Mouse (Mus musculus): ENCODE data around the gene Osbp. TPM values are rescaled to one million over a fixed set of nuclear protein-coding genes. Genes with fewer than 3 reads are reported as not detected.

Gene Osbp
- total RNA-seq, 2 experiments from 2014 or later, result 56.9 to 63.4 TPM

DNA sequence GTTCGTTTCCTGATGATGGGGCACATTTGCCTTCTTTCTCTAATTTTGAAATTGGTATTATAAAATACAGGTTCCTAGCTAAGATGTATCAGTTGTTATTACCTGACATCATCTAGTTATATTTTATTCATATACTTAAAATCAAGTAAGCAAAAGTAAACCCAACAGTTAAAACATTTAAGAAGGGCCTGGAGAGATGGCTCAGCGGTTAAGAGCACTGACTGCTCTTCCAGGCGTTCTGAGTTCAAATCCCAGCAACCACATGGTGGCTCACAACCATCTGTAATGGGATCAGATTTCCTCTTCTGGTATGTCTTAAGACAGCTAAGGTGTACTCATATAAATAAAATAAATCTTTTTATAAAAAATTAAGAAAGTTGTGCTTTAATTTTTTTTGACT lies 22.1 kb downstream of the Osbp start:
- DNase-seq, result no peak

DNA sequence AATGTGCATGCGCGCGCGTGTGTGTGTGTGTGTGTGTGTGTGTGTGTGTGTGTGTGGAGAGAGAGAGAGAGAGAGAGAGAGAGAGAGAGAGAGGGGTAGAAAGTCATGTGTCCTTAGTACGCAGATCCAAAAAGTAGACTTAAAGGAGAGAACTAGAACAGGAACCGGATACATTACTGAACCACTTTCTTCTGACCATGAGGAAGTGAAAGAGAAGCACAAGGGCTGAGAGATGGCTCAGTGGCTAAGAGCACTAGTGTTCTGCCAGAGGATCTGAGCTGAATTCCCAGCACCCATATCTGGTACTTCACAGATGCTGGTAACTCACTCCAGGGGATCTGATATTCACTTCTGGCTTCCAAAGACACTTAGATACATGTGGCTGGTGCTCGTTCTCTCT lies 23.6 kb downstream of the Osbp start:
- DNase-seq, result no peak

DNA sequence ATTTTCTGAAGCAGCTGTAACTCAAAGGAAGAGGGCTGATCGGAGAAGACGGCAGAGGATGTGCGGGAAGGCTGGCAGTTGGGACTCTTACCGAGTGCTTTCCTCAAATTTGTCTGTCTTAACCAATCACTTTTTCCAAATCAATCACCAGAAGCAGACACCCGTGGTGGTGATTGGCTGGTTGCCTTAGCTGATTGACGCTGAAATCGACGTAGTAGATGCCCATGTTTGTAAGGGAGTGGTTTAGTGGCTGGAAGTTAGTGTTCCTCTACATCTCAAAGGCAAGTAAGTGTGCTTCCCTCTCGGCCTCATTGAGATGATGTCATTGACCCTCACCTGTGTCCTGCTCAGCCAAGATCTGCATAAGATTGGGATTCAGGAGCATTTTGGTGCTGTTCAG lies 26.3 kb downstream of the Osbp start:
- no peak for DNase-seq

DNA sequence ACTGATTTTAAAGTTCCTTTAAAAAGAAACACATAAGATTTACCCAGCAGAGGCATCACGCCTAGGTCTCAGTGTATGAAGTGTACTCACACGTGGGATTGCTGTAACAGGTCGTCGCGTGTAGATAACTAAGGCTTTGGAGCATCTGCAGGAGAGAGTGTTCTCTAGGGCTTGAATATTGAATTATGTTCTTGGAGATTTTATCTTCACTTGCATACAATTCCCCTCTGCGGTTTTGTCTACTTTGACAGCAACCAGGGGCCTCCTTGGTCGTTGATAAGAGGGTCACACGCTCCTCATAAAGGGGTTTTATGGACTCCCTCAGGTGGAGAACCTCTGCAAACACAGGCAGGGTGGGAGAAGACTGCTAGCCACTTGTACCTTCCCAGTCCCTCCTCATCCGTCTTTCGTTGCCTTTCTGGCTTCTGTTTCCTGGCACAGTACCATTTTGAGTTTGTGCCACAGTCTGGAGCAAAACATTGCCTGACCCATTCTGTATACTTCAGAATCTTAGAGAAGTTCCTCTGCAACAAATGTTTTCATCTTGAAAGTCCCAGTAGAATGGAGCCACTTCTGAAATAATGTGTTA lies 26.8 kb downstream of the Osbp start:
- no peak for DNase-seq

DNA sequence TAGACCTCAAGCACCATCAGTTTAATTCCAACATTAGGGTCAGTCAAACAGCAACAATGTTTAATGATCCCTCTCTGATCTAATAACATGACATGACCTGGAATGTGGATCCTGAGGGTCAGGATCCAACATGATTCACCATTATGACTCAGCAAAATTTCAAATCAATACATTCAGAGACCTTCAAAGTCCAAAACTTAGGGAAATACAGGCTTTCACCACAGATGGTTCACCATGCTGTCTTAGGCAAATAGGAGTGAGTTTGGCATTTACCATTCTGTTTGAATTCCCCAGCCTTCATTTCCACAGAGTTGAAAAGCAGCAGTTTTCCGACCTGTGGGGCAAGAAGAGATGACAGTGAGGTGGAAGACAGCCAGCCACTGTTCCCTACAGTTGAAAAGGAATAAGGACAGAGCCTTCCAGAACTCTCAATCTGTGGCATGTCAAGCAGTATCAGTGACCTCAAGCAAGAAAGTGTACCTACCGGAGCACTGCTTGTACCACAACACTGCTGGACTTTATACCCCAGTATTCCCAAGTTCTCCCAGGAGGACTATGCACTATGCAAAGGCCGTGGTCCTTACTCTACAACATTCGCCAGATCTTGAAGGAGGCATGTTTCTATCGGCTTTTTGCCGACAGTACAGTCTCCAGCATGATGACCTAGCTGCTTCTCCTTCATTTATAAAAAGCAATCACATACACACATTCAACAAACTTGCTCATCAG lies 29.1 kb downstream of the Osbp start:
- DNase-seq, result no peak

DNA sequence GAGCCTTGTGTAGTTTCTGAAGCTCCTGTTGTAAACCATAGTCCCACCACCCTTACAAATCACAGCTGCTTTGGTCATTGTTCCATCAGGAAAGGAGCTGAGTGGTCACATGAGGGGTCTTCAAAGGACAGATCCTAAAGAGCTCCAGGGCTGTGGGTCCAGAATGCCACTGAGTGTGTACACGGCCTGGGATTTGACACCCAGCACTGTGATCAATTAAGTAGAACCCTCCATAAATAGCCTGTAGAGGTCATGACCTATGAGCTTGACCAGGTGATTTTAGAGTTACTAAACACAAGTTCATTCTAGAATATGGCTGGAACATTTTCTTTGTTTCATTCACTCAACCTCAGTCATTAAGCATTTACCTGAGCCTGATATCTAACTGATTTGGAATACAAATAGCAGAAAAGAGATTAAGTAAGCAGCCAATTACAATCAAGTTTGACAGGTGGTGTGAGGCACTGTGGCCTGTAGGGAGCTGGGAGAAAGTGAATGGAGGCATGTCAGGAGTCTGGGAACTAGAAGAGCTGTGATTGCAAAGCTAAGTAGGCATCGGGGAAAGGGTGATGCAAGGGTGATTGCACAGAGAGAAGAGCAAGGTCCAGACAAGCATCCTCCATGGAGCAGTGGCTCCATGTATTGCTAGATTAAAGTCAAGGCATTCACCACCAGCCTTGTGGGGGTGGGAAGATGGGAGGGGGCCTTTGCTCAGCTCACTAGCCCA lies 30.1 kb downstream of the Osbp start:
- no peak for DNase-seq

DNA sequence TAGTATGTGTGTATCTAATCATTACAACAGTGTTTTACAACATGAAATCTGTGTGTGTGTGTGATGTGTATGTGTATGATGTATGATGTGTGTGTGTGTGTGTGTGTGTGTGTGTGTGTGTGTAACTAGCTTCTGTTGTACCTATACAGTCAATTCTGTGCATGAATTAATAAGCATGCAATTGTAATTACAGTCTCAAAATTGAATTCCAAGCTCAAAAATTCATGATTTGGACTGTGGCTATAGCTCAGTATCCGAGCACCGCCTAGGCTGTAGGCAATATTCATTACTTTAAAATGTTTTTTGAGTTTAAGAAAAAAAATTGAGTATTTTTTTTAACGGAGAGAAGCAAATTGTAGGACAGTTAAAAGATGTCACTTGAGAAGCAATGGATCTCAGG lies 35.9 kb downstream of the Osbp start:
- DNase-seq, result no peak

DNA sequence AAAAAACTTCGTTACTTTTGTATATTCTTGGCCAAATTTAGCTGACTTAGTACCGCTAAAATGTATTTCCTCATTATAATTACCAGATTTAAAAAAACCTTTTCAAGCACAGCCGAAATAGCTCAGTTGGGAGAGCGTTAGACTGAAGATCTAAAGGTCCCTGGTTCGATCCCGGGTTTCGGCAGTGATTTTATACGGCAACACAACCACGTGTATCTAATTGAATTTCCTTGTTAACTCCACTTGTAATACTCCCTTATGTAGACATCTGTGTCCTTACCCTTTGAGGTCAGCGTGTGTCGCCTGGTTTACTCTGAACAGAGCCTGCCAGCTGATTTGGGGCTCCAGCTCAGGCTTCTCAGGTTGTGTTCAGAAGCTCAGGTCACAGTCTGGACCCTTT lies 36.4 kb downstream of the Osbp start:
- DNase-seq, result peak; percentile 31

DNA sequence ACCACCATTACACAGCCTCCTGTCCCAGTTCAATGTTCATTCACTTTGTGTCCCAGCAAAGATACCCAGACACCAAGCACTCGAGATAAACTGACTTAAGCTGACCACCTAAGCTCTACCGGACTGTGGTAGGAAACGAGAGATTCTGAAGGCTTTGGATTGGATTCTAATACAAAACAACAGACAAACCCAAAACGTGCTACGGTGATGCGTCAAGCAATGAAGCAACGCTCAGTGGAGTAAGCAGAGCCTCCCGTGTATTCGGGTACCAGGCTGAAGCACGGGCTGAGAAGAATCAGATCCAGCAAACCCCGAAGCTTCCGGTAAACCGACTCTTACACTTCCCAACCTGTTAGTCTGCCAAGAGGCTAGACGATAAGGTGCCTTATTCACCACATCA lies 37.0 kb downstream of the Osbp start:
- no peak for DNase-seq

DNA sequence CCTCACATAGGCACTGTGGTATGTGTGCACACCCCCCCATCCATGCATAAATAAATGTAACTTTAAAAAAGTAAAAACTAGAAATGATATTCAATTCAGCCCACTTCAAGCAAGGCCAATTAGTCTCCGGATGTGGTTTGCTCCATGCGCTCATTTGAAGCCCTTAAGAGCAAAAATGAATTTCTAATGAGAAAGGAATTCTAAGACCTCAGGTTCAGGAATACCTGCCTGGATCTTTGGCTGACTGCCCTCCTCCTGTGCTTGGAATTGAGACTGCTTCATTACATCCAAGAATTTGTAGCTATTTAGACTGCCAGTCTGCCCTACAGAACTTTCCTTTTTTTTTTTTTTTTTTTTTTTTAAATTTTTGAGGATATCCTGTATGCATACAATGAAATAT lies 37.8 kb downstream of the Osbp start:
- no peak for DNase-seq

DNA sequence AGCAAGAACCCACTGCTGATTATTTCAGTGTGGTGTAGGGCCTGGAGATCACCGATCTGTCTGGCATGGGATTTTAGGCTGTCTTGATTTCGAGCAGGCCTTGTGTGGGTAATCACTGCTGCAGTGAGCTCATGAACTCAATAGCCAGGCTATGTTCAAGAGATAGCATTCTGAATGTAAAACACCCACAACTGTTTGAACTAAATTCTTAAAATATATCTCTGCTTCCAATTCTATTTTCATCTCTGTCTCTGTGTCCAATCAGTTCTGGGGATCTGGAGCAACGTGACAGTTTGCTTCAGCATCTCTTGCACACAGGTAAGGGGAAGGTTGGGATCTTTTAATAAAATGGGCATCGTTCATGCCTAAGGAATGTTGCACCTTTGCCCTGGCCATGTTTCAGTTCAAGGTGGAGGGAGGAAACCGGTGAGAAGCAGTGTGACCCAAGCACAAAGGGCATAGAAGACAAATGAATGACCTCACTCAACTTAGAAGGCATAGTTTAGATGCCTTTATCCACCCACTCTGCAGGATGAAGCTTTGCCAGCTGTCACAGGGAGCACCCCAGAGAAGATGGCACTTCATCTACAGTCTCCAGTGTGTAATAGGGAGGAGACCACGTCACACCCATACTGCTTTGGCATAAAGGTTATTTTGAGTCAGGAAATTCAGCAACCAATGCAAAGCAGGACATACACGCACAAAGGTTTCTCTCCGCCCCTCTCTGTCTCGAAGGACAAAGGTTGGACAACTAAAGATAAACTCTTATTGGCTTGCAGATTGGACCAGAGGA lies 38.7 kb downstream of the Osbp start:
- DNase-seq, result no peak

DNA sequence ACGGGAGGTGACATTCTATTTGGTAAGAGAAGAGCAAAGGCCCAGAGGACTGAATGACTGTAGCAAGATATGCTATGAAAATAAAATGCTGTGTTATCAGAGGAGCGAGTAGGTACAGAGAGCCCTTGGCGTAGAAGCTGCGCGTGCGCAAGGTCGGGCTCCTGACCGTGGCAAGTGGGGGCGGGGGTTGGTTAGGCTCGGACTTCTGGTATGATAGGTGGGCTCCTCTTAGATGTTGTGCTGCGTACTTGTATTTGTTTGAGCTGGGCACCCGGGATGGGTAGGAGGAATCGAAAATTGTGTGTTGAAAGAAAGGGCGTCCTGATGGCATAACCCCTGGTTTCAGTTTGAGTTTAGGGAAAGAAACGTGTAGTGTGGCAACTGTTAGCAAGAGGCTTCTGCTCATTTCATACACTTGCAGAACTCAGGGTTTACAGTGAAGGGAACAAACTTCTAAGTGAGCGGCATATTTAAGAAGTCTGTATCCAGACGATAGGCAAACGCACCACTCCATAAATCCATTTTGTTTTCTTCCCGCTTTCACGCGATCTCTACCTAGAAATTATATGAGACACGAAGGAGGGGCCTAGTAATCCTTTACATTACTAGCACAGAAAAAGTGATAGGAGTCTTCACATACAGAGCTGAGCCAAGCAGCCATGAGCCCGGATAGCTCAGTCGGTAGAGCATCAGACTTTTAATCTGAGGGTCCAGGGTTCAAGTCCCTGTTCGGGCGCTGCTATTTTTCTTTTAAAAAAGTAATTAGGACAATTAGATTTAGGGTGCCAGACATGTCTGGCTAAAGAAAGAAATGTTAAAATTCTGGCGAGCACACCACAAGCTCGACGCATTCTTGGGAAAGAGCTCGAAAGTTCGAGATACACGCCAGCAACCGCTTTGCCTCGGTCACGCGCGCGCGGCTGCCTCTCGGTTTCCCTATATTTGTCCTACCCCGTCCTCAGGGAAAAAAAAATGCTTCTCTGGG lies 39.9 kb downstream of the Osbp start:
- DNase-seq, result peak; percentile 79

DNA sequence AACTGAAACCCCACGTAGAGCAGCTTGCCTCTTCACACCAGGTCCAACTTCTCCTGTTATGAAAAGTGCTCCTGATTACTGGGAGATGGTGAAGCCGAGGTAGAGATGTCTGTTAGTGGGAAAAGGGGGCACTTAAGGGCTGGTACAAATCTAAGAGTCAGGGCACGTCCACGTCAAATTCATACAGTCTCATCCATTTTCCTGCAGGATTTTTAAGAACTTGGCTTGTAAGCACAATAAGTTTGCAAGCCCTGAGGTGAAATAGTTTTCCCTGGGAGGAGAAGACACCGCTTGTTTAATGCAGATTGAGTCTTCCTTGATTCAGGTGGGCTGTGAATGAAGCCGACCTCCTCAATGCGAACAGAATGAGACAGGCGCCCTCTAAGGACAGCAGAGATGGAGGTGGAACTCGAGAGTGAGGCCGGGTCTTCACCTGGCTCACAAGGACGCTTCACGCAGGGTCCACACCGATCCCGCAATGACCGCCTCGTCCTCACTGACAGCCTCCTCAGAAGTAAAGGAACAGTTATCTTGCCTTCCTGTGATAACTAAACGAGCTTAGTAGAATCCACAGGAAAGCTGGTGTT lies 40.7 kb downstream of the Osbp start:
- no peak for DNase-seq

DNA sequence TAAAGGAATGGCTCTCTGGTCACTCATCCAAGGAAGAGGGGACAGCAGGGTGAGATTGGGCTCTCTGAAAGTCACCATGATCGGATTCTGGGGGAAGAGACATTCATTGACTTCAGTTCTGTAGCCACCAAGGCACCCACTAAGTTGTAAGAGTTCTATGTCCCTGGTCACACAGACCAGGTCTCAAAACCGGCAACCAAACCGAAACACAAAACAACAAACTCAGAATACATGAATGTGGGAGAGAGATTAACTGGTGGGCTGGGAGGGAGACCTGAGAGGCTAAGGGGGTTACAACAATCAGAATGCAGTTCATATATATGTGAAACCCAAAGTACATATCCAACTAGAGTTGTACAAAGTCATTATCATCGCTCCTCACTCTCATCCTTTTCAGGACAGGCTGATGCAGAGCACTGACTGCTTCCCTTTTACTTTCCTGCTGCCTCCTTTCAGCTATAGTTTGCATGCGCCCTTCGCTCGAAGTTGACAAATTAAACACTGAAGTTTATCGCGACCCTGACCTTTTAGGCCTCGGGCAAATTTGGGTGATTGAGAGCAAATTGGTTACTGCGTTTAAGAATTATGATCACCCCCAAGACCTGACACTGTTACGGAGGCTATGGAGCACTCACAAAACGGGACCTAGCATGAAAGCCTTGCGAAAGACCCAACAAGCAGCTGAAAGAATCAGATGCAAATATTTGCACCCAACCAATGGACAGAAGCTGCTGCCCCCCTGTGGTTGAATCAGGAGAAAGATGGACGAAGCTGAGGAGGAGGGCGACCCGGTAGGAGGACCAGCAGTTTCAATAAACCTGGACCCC lies 41.6 kb downstream of the Osbp start:
- DNase-seq, result no peak

DNA sequence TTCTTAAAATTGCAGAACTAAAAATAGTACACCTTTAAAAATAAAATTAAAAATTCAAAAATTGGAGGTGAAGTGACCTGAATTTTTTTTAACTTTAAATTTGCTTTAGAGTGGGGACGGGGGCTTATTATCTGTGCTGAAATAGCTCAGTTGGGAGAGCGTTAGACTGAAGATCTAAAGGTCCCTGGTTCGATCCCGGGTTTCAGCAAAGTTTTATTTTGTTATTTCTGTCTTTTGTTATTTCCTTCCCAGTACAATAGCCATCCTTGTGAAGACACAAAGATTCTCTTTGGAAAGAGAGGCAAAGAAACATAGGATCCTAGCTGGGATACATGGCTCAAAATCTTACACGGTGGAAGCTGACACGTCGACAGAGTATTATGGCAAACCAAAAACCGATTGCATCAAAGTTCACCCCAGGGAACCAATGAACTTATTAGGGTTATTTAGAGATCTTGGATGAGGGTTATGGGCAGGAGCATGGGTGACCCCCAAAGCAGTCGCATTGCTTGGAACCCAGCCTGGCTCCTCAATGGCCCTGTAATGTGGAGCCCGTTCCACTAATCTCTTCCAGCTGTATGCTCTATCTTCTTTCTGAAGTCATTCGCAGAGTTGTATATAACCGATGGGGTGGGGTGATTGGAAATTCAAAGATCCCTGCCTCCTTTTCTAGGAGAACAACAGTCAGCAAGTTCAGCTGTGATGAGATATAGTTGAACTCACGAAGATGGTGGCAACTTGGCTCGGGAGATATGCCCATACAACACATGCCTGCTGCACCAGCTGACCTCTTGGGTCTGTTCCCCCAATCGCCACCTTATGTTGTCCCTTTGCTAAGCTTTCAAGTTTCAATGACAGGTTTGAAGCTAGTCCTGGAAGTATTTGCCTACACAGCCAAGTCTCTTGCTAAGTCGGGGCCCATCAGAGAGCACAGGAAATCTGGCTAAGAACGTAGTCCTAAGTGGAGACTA lies 43.0 kb downstream of the Osbp start:
- DNase-seq, result no peak

DNA sequence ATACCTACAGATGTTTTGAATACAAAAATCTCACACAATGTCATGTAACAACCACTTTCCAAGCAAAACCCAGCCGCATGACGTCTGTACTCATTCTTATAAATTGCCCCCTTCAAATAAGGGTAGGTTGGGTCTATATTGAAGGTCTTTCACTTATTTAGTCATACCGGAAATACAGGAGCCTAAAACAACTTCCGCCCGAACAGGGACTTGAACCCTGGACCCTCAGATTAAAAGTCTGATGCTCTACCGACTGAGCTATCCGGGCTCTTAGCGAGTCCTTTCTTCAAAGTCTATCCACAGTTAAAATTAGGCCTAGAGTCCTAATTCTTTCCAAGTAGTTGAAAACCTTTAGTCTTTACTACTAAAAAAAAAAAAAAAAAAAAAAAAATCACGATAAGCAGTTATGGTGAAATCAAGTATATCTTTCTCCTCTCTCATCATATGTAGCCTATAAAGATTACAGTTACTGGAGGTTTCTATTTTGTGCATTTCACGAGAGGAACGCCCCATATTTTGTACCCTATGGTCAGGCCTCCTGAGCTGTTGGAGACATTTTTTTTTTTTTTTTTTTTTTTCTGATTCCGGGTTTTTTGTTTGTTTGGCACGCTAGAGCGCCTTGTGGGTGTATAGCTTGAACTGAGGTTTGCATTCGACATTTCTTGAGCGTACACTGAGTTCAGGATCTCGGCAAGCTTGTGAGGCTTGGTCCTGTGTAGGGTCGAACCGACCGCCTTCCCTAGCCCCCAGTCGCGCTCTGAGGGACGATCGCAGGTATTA lies 44.0 kb downstream of the Osbp start:
- DNase-seq, result peak; percentile 55

DNA sequence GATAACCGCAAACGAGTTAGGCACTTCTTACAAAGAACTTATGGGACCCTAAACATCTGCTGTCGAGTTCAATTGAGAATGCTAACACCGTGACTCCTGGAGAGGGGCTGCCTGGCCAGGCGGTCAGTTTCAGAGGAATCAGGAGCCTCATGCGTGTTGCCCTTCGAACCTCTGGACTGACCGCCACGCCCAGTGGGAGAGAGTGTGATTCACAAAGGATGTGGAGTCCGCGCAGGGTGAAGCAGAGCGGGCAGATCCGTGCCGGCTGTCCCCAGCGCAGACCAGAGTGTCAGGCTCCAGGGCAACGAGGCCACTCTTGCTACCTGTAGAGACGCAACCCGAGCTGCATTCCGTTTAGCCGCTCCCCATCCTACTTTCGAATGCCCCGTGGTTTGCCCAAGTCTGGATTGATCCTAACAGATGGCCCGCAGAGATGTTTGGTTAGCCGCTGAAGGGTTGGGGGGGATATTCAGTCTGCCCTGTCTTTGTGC lies 44.6 kb downstream of the Osbp start:
- peak; percentile 38 for DNase-seq

All from gastrocnemius, postnatal 25 days (tissue).